Mouse (Mus musculus): ENCODE measurements around the gene Abhd17c. TPM values are rescaled to one million over a fixed set of nuclear protein-coding genes. Genes with fewer than 3 reads are reported as not detected.
A peak's percentile ranks its signal among the peaks of the same experiment; 100 is the strongest.
"Not testable (repeated sequence)": the region's sequence is repeated elsewhere in the genome, so short reads cannot be mapped to it uniquely, and the experiment has no call there.

Gene Abhd17c
- polyA plus RNA-seq, 1 experiment: 30.2 TPM

GRCm38 (mm10) chr7:84142736-84143473, 8.8 kb downstream of the Abhd17c start:
- peaks cover 67% of the 10 kb centered on the region for H3K4me1 ChIP-seq (ENCODE audit: control insufficient read depth, insufficient read depth, low read length)
- TF ChIP-seq CTCF (IDR thresholded peaks at IDR 0.05; ENCODE audit: low read depth, low read length) (no peak), POLR2A (IDR thresholded peaks at IDR 0.05; ENCODE audit: borderline replicate concordance, low read depth, low read length) (no peak)

GRCm38 (mm10) chr7:84142196-84142595, 9.5 kb downstream of the Abhd17c start:
- Histone ChIP-seq H3K4me3 (ENCODE audit: insufficient read depth, low read length) (no peak overlapping the region), H3K4me1 (ENCODE audit: control insufficient read depth, insufficient read depth, low read length) (peaks cover 68% of the 10 kb centered on the region), H3K27ac (ENCODE audit: insufficient read depth, low read depth, low read length) (no peak overlapping the region)
- no peak for TF ChIP-seq CTCF (IDR thresholded peaks at IDR 0.05; ENCODE audit: low read depth, low read length)
- TF ChIP-seq POLR2A (IDR thresholded peaks at IDR 0.05; ENCODE audit: borderline replicate concordance, low read depth, low read length): no peak

More at GRCm38 (mm10) chr7:84142736-84143473, 8.8 kb downstream of the Abhd17c start:
- peak overlapping the region; percentile 59; the same call in 1 of the 2 replicates for H3K27ac ChIP-seq (ENCODE audit: insufficient read depth, low read depth, low read length)
- H3K4me3 ChIP-seq (ENCODE audit: insufficient read depth, low read length): no peak overlapping the region

GRCm38 (mm10) chr7:84139566-84139965, 12.1 kb downstream of the Abhd17c start:
- Histone ChIP-seq H3K4me1 (ENCODE audit: control insufficient read depth, insufficient read depth, low read length) (peaks cover 62% of the 10 kb centered on the region), H3K27ac (ENCODE audit: insufficient read depth, low read depth, low read length) (no peak overlapping the region)

DNA sequence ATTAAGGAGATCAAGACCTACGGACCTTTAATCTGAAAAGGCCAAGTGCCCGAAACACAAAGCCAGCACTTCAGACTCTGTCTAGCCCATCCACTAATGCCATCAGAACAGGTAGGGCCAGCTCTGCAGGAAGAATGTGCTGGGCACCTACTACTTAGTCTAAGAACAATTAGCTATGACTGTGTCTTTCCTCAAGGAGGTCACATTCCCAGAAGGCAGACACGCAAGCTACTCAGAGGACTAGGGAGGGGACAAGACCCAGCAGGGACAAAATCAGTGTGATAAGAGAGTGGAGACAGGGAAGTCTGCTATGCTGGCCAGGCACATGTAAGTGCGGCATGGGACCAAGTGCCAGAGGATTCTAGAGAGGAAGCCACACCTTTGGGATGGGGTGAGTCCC, 13.0 kb downstream of the Abhd17c start:
- Histone ChIP-seq H3K27ac (ENCODE audit: insufficient read depth, low read depth, low read length) (no peak overlapping the region), H3K4me1 (ENCODE audit: control insufficient read depth, insufficient read depth, low read length) (peaks cover 54% of the 10 kb centered on the region), H3K4me3 (ENCODE audit: insufficient read depth, low read length) (no peak overlapping the region)
- TF ChIP-seq POLR2A (IDR thresholded peaks at IDR 0.05; ENCODE audit: borderline replicate concordance, low read depth, low read length) (no peak), CTCF (IDR thresholded peaks at IDR 0.05; ENCODE audit: low read depth, low read length) (no peak)

More at GRCm38 (mm10) chr7:84139566-84139965, 12.1 kb downstream of the Abhd17c start:
- TF ChIP-seq CTCF (IDR thresholded peaks at IDR 0.05; ENCODE audit: low read depth, low read length): no peak
- TF ChIP-seq POLR2A (IDR thresholded peaks at IDR 0.05; ENCODE audit: borderline replicate concordance, low read depth, low read length): no peak
- H3K4me3 ChIP-seq (ENCODE audit: insufficient read depth, low read length): no peak overlapping the region

GRCm38 (mm10) chr7:84137779-84138178, 13.9 kb downstream of the Abhd17c start:
- H3K4me1 ChIP-seq (ENCODE audit: control insufficient read depth, insufficient read depth, low read length): peaks cover 53% of the 10 kb centered on the region

DNA sequence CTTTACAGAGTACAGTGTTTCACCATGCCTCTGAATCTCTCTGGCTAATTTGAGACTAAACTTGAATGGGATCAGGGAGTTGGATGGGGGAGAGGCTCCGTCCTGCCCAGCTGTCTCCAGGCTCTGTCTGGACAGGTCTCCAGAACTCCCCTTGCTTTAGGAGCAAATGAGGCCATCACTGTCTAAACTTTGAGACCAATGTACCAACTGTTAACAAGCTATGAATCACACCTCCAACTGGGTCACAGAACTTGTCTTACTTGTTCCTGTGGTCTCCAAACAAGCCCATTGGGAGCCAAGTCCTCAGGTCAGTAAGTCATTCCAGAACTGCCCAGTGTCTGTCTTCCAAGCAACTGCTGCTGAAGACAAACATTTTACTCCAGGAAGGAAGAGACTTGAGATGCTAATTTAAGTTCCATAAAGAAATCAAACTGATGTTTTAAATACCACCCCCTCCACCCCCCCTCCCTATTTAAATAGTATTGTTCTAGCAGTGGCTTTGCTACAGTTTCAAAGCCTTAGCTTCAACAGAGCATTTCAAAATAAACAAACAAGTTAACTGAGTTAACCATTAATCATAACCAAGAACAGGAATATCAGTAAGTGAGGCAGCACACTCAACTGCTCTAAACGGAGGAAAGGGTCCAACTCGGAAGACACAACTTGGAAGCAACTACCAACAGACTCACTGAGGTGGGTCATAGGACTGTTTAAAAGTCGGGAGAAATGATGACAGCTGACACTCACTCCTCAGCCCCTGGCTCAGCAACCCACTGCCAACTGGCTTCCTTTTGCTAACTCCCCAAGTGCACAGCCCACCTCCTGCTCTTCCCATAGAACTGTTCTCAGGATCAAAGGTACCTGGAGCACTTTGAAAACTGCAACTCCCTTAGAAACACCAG, 15.6 kb downstream of the Abhd17c start:
- Histone ChIP-seq H3K4me3 (ENCODE audit: insufficient read depth, low read length) (no peak overlapping the region), H3K4me1 (ENCODE audit: control insufficient read depth, insufficient read depth, low read length) (peaks cover 51% of the 10 kb centered on the region), H3K27ac (ENCODE audit: insufficient read depth, low read depth, low read length) (no peak overlapping the region)
- no peak for TF ChIP-seq CTCF (IDR thresholded peaks at IDR 0.05; ENCODE audit: low read depth, low read length)
- TF ChIP-seq POLR2A (IDR thresholded peaks at IDR 0.05; ENCODE audit: borderline replicate concordance, low read depth, low read length): no peak

More at GRCm38 (mm10) chr7:84137779-84138178, 13.9 kb downstream of the Abhd17c start:
- Histone ChIP-seq H3K4me3 (ENCODE audit: insufficient read depth, low read length) (no peak overlapping the region), H3K27ac (ENCODE audit: insufficient read depth, low read depth, low read length) (no peak overlapping the region)
- TF ChIP-seq POLR2A (IDR thresholded peaks at IDR 0.05; ENCODE audit: borderline replicate concordance, low read depth, low read length): no peak

DNA sequence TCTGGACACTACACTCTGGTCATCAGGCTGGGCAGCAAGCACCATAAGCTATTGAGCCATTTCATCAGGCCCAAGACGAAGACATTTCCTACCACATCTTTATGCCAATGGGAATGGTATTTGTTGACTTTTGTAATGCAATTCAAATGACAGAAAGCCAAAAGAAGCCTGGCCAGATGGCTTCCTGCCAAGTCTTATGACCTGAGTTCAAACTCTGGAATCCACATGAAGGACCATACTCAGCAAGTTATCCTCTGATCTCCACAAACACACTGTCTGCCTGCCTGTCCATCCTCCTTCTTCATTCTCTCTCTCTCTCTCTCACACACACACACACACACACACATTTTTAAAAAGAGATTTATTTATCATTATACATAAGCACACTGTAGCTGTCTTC, 19.0 kb downstream of the Abhd17c start:
- TF ChIP-seq CTCF (IDR thresholded peaks at IDR 0.05; ENCODE audit: low read depth, low read length): no peak
- TF ChIP-seq POLR2A (IDR thresholded peaks at IDR 0.05; ENCODE audit: borderline replicate concordance, low read depth, low read length): no peak
- no peak overlapping the region for H3K27ac ChIP-seq (ENCODE audit: insufficient read depth, low read depth, low read length)
- peaks cover 32% of the 10 kb centered on the region for H3K4me1 ChIP-seq (ENCODE audit: control insufficient read depth, insufficient read depth, low read length)
- no peak overlapping the region for H3K4me3 ChIP-seq (ENCODE audit: insufficient read depth, low read length)

DNA sequence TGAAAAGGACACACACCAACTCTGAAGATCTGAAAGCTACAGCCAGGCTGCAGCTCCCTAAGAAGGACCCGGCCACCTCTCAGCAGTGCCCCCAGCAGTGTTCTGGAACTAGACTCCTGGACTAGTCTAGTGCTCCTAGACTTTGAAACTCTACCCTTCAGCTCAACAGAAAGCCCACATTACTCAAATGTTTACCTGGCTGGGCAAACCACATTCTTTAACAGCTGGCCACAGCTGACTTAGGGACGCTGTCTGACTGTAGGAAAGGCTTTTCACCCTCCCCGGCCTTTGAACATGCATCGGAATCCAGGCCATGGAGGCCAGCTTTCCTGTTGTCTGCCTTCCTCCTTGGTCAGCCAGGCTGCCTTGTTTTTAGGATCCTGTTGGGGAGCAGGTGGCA, 20.0 kb downstream of the Abhd17c start:
- no peak for TF ChIP-seq POLR2A (IDR thresholded peaks at IDR 0.05; ENCODE audit: borderline replicate concordance, low read depth, low read length)
- TF ChIP-seq CTCF (IDR thresholded peaks at IDR 0.05; ENCODE audit: low read depth, low read length): no peak
- Histone ChIP-seq H3K27ac (ENCODE audit: insufficient read depth, low read depth, low read length) (no peak overlapping the region), H3K4me3 (ENCODE audit: insufficient read depth, low read length) (no peak overlapping the region), H3K4me1 (ENCODE audit: control insufficient read depth, insufficient read depth, low read length) (peaks cover 26% of the 10 kb centered on the region)

DNA sequence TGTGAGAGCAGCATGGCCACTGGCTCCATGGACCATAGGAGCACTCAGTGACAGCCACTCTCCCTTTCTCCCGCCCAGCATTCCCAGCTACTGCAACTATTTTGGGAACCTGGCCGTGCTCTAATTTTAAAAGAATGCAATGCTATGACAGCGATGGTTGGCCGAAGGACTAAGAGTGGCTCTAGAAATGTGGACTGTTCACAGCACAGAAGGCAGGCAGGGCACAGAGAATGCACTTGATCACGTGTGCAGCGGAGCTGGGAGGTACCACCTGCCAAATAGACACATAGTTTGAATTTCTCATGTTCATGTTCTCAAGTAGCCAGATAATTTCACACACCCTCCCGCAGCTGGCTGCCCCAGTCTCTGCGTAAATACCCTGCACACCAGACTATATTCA, 23.0 kb downstream of the Abhd17c start:
- no peak overlapping the region for H3K27ac ChIP-seq (ENCODE audit: insufficient read depth, low read depth, low read length)
- no peak overlapping the region for H3K4me3 ChIP-seq (ENCODE audit: insufficient read depth, low read length)
- H3K4me1 ChIP-seq (ENCODE audit: control insufficient read depth, insufficient read depth, low read length): peaks cover 17% of the 10 kb centered on the region
- TF ChIP-seq POLR2A (IDR thresholded peaks at IDR 0.05; ENCODE audit: borderline replicate concordance, low read depth, low read length) (no peak), CTCF (IDR thresholded peaks at IDR 0.05; ENCODE audit: low read depth, low read length) (no peak)

- TF ChIP-seq CTCF (IDR thresholded peaks at IDR 0.05; ENCODE audit: low read depth, low read length) (no peak), POLR2A (IDR thresholded peaks at IDR 0.05; ENCODE audit: borderline replicate concordance, low read depth, low read length) (no peak)
- Histone ChIP-seq H3K4me3 (ENCODE audit: insufficient read depth, low read length) (no peak overlapping the region), H3K27ac (ENCODE audit: insufficient read depth, low read depth, low read length) (no peak overlapping the region), H3K4me1 (ENCODE audit: control insufficient read depth, insufficient read depth, low read length) (peaks cover 2% of the 10 kb centered on the region; the same call in 1 of the 2 replicates)
These were observed 26.0 kb downstream of the Abhd17c start for GRCm38 (mm10) chr7:84125730-84126129.

DNA sequence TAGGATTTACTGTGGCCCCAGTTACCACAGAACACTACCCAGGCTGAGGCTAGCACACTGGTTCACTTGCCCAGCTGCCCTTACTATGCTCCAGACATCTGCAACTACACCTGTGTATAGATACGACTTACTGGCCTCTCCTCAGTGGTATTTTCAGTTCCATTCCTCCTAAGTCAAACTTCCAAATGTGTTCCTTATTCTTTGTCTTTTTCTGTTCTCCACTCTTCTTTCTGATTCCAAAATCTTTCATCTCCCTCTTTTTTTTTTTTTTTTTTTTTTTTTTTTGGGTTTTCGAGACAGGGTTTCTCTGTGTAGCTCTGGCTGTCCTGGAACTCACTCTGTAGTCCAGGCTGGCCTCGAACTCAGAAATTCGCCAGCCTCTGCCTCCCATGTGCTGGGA, 28.0 kb downstream of the Abhd17c start:
- H3K4me3 ChIP-seq (ENCODE audit: insufficient read depth, low read length); H3K27ac ChIP-seq (ENCODE audit: insufficient read depth, low read depth, low read length): not testable (repeated sequence)
- H3K4me1 ChIP-seq (ENCODE audit: control insufficient read depth, insufficient read depth, low read length): peaks cover 20% of the 10 kb centered on the region
